Mouse (Mus musculus): Measurements from ENCODE around the gene Slc35e1. TPM values are rescaled to one million over a fixed set of nuclear protein-coding genes. Genes with fewer than 3 reads are reported as not detected.

The Slc35e1 gene
- polyA plus RNA-seq, 1 experiment, result 41.1 TPM

GRCm38 (mm10) chr8:72474826-72475546 lies 17.4 kb downstream of the Slc35e1 start, which contains the start of gene Cherp:
Cherp (minus strand) TSS chr8:72475226.
- H3K4me1 ChIP-seq (ENCODE audit: control insufficient read depth, insufficient read depth, low read length), result peaks cover 8% of the 10 kb centered on the region; the same call in 1 of the 2 replicates
- under 1% methylated on average over 80 of the region's 80 CpGs for WGBS
- peak; percentile 97 to 99 for DNase-seq
- no peaks in the 10 kb centered on the region for H3K27me3 ChIP-seq (ENCODE audit: control insufficient read depth, insufficient read depth, low read length)
- peak within 1 kb of the TSS; percentile 79 for H3K4me3 ChIP-seq (replicated peaks; ENCODE audit: insufficient read depth, low read depth, low read length)
- peak; percentile 88 for TF ChIP-seq POLR2A (IDR thresholded peaks at IDR 0.05; ENCODE audit: borderline replicate concordance, insufficient read depth, low read length)
- no peak for TF ChIP-seq CTCF (IDR thresholded peaks at IDR 0.05; ENCODE audit: borderline replicate concordance, insufficient read depth, low read depth, low read length)
- peak within 1 kb of the TSS; percentile 79 for H3K27ac ChIP-seq (ENCODE audit: insufficient read depth, low read length)

GRCm38 (mm10) chr8:72470684-72471083 lies 21.7 kb downstream of the Slc35e1 start:
- Histone ChIP-seq H3K4me1 (ENCODE audit: control insufficient read depth, insufficient read depth, low read length) (peaks cover 3% of the 10 kb centered on the region; the same call in 1 of the 2 replicates), H3K27me3 (ENCODE audit: control insufficient read depth, insufficient read depth, low read length) (no peaks in the 10 kb centered on the region), H3K27ac (ENCODE audit: insufficient read depth, low read length) (no peak overlapping the region), H3K4me3 (replicated peaks; ENCODE audit: insufficient read depth, low read depth, low read length) (no peak overlapping the region)
- DNase-seq, result no peak
- WGBS, result 85% methylated on average over 7 of the region's 7 CpGs
- TF ChIP-seq POLR2A (IDR thresholded peaks at IDR 0.05; ENCODE audit: borderline replicate concordance, insufficient read depth, low read length) (no peak), CTCF (IDR thresholded peaks at IDR 0.05; ENCODE audit: borderline replicate concordance, insufficient read depth, low read depth, low read length) (no peak)

GRCm38 (mm10) chr8:72469984-72470383 lies 22.4 kb downstream of the Slc35e1 start:
- DNase-seq, result no peak
- Histone ChIP-seq H3K4me3 (replicated peaks; ENCODE audit: insufficient read depth, low read depth, low read length) (no peak overlapping the region), H3K27me3 (ENCODE audit: control insufficient read depth, insufficient read depth, low read length) (no peaks in the 10 kb centered on the region), H3K4me1 (ENCODE audit: control insufficient read depth, insufficient read depth, low read length) (peaks cover 3% of the 10 kb centered on the region; the same call in 1 of the 2 replicates), H3K27ac (ENCODE audit: insufficient read depth, low read length) (no peak overlapping the region)
- WGBS, result 89% methylated on average over 8 of the region's 8 CpGs
- TF ChIP-seq CTCF (IDR thresholded peaks at IDR 0.05; ENCODE audit: borderline replicate concordance, insufficient read depth, low read depth, low read length), result no peak
- no peak for TF ChIP-seq POLR2A (IDR thresholded peaks at IDR 0.05; ENCODE audit: borderline replicate concordance, insufficient read depth, low read length)

- 82% methylated on average over 2 of the region's 2 CpGs for WGBS
- DNase-seq, result no peak
- TF ChIP-seq POLR2A (IDR thresholded peaks at IDR 0.05; ENCODE audit: borderline replicate concordance, insufficient read depth, low read length) (no peak), CTCF (IDR thresholded peaks at IDR 0.05; ENCODE audit: borderline replicate concordance, insufficient read depth, low read depth, low read length) (no peak)
Measured at GRCm38 (mm10) chr8:72469243-72469642, 23.2 kb downstream of the Slc35e1 start.

GRCm38 (mm10) chr8:72464211-72464610 lies 28.2 kb downstream of the Slc35e1 start:
- no peak overlapping the region for H3K4me3 ChIP-seq (replicated peaks; ENCODE audit: insufficient read depth, low read depth, low read length)
- WGBS, result 93% methylated on average over 10 of the region's 10 CpGs
- DNase-seq, result no peak
- no peak overlapping the region for H3K27ac ChIP-seq (ENCODE audit: insufficient read depth, low read length)
- H3K27me3 ChIP-seq (ENCODE audit: control insufficient read depth, insufficient read depth, low read length), result no peaks in the 10 kb centered on the region
- TF ChIP-seq POLR2A (IDR thresholded peaks at IDR 0.05; ENCODE audit: borderline replicate concordance, insufficient read depth, low read length) (no peak), CTCF (IDR thresholded peaks at IDR 0.05; ENCODE audit: borderline replicate concordance, insufficient read depth, low read depth, low read length) (no peak)
- H3K4me1 ChIP-seq (ENCODE audit: control insufficient read depth, insufficient read depth, low read length), result no peaks in the 10 kb centered on the region

More at GRCm38 (mm10) chr8:72469243-72469642, 23.2 kb downstream of the Slc35e1 start:
- peaks cover 3% of the 10 kb centered on the region; the same call in 1 of the 2 replicates for H3K4me1 ChIP-seq (ENCODE audit: control insufficient read depth, insufficient read depth, low read length)
- H3K27ac ChIP-seq (ENCODE audit: insufficient read depth, low read length), result no peak overlapping the region
- no peaks in the 10 kb centered on the region for H3K27me3 ChIP-seq (ENCODE audit: control insufficient read depth, insufficient read depth, low read length)
- H3K4me3 ChIP-seq (replicated peaks; ENCODE audit: insufficient read depth, low read depth, low read length), result no peak overlapping the region

GRCm38 (mm10) chr8:72459881-72460533 lies 32.4 kb downstream of the Slc35e1 start:
- no peak overlapping the region for H3K4me3 ChIP-seq (replicated peaks; ENCODE audit: insufficient read depth, low read depth, low read length)
- H3K4me1 ChIP-seq (ENCODE audit: control insufficient read depth, insufficient read depth, low read length), result no peaks in the 10 kb centered on the region
- whole genome bisulfite sequencing, result 87% methylated on average over 4 of the region's 4 CpGs
- H3K27ac ChIP-seq (ENCODE audit: insufficient read depth, low read length), result no peak overlapping the region
- TF ChIP-seq POLR2A (IDR thresholded peaks at IDR 0.05; ENCODE audit: borderline replicate concordance, insufficient read depth, low read length) (no peak), CTCF (IDR thresholded peaks at IDR 0.05; ENCODE audit: borderline replicate concordance, insufficient read depth, low read depth, low read length) (no peak)
- DNase-seq, result no peak
- H3K27me3 ChIP-seq (ENCODE audit: control insufficient read depth, insufficient read depth, low read length), result no peaks in the 10 kb centered on the region

GRCm38 (mm10) chr8:72458457-72458856 lies 34.0 kb downstream of the Slc35e1 start:
- no peak overlapping the region for H3K27ac ChIP-seq (ENCODE audit: insufficient read depth, low read length)
- WGBS, result 76% methylated on average over 6 of the region's 6 CpGs
- no peaks in the 10 kb centered on the region for H3K4me1 ChIP-seq (ENCODE audit: control insufficient read depth, insufficient read depth, low read length)

More at GRCm38 (mm10) chr8:72458457-72458856, 34.0 kb downstream of the Slc35e1 start:
- TF ChIP-seq POLR2A (IDR thresholded peaks at IDR 0.05; ENCODE audit: borderline replicate concordance, insufficient read depth, low read length), result no peak
- no peak for TF ChIP-seq CTCF (IDR thresholded peaks at IDR 0.05; ENCODE audit: borderline replicate concordance, insufficient read depth, low read depth, low read length)
- H3K4me3 ChIP-seq (replicated peaks; ENCODE audit: insufficient read depth, low read depth, low read length), result no peak overlapping the region
- no peak for DNase-seq
- no peaks in the 10 kb centered on the region for H3K27me3 ChIP-seq (ENCODE audit: control insufficient read depth, insufficient read depth, low read length)
